Mouse (Mus musculus): ENCODE results near the gene Scgb2b21.
"Not testable (repeated sequence)": the region's sequence is repeated elsewhere in the genome, so short reads cannot be mapped to it uniquely, and the experiment has no call there.

Gene Scgb2b21

GRCm38 (mm10) chr7:33520358-33520757 is at the start of gene Scgb2b21:
TSS of gene Scgb2b21 (minus strand) at chr7:33520458.
- no peak for DNase-seq (ENCODE audit: low read depth, low spot score)

- not testable (repeated sequence) for DNase-seq (ENCODE audit: low read depth, low spot score)
Measured at GRCm38 (mm10) chr7:33543420-33543819, 23.2 kb upstream of the Scgb2b21 start.

Measured in retina, adult 2 months (tissue).